Mouse (Mus musculus) bone marrow, adult 2 months (tissue): Measurements from ENCODE around the gene Vmn2r6. TPM values are rescaled to one million over a fixed set of nuclear protein-coding genes. Genes with fewer than 3 reads are reported as not detected.
"Not testable (repeated sequence)": the region's sequence is repeated elsewhere in the genome, so short reads cannot be mapped to it uniquely, and the experiment has no call there.

Experiments used
- H3K27ac ChIP-seq: fragments of 200-500 bp; 2 replicates; pipeline ENCODE4 v1.5.1; 2012; ENCODE audit warnings: low read depth, mild to moderate bottlenecking, control low read depth, inconsistent platforms, low read length; ENCODE audit not compliant: control insufficient read depth, poor library complexity, insufficient read depth
- H3K4me1 ChIP-seq: fragments of 200-500 bp; 2 replicates; pipeline ENCODE4 v1.6.1; 2011; ENCODE audit warnings: low read length; ENCODE audit not compliant: control insufficient read depth, insufficient read depth
- H3K4me3 ChIP-seq: fragments of 200-500 bp; replicated peaks from 2 replicates; pipeline ENCODE3; 2011; ENCODE audit warnings: mild to moderate bottlenecking, low read depth, low read length, control low read depth; ENCODE audit not compliant: control insufficient read depth
- CTCF ChIP-seq: fragments of 200-500 bp; IDR thresholded peaks from 2 replicates; pipeline ENCODE4 v1.5.1; 2011; ENCODE audit warnings: low read length, control low read depth; ENCODE audit not compliant: control insufficient read depth, insufficient read depth
- POLR2A ChIP-seq: fragments of 200-500 bp; IDR thresholded peaks from 2 replicates; pipeline ENCODE4 v1.6.1; 2011; ENCODE audit warnings: low read depth, mild to moderate bottlenecking, control low read depth, low read length, borderline replicate concordance; ENCODE audit not compliant: control insufficient read depth
- WGBS: fragments of 180-500 bp; shearing (Covaris S2); methylation state at CpG from one replicate; pipeline ENCODE4 v1.1.7; 2018; 5-methylcytosine and 5-hydroxymethylcytosine counted together
- polyA plus RNA-seq: library from polyadenylated mRNA; stranded (reverse); fragments of >200 nt; gene quantifications from 2 replicates; pipeline ENCODE4 v1.2.4, GENCODE M21; 2011; ENCODE audit warnings: low replicate concordance; ENCODE audit not compliant: missing spikeins, insufficient read depth, insufficient read length

Gene Vmn2r6
- not detected in 2 replicates for polyA plus RNA-seq

- H3K4me3 ChIP-seq, H3K27ac ChIP-seq, H3K4me1 ChIP-seq: not testable (repeated sequence)
- WGBS, result 86% methylated on average over 2 of the region's 2 CpGs
Observed at GRCm38 (mm10) chr3:64565730-64566129, at the start of gene Vmn2r6. Vmn2r6 (minus strand) TSS chr3:64565830.

- Histone ChIP-seq H3K27ac (no peak overlapping the region), H3K4me3 (no peak overlapping the region), H3K4me1 (no peaks in the 10 kb centered on the region)
- TF ChIP-seq CTCF, result no peak
- no peak for TF ChIP-seq POLR2A
- 62% methylated on average over 9 of the region's 9 CpGs for WGBS
Observed at GRCm38 (mm10) chr3:64587618-64588017, 22.0 kb upstream of the Vmn2r6 start.

- H3K4me3 ChIP-seq, H3K4me1 ChIP-seq, H3K27ac ChIP-seq: not testable (repeated sequence)
- WGBS, result 9% methylated on average over 2 of the region's 2 CpGs
Observed at GRCm38 (mm10) chr3:64568793-64569192, 3.2 kb upstream of the Vmn2r6 start.

GRCm38 (mm10) chr3:64523585-64523984 lies 42.0 kb downstream of the Vmn2r6 start:
- not testable (repeated sequence) for H3K4me1 ChIP-seq, H3K4me3 ChIP-seq, H3K27ac ChIP-seq
- WGBS, result 61% methylated on average over 1 of the region's 1 CpGs

GRCm38 (mm10) chr3:64509742-64510141 lies 55.9 kb downstream of the Vmn2r6 start, which contains the start of gene Vmn2r5:
Vmn2r5 (minus strand) TSS chr3:64509842.
- H3K4me3 ChIP-seq, H3K4me1 ChIP-seq, H3K27ac ChIP-seq: not testable (repeated sequence)
- WGBS, result 78% methylated on average over 1 of the region's 2 CpGs

Other genes starting within 250 kb of the Vmn2r6 start
- gene Vmn2r4, start 150.5 kb downstream of the Vmn2r6 start, polyA plus RNA-seq, result not detected in 2 replicates
- gene Vmn2r5, start 56.0 kb downstream of the Vmn2r6 start, polyA plus RNA-seq, result not detected in 2 replicates